Mouse (Mus musculus): Measurements from ENCODE around the gene Muc1.

GRCm38 (mm10) chr3:89199839-89200238 is 29.0 kb upstream of the Muc1 start:
- TF ChIP-seq CTCF (IDR thresholded peaks at IDR 0.05; ENCODE audit: borderline replicate concordance, insufficient read depth, low read length): no peak
- no peak for TF ChIP-seq POLR2A (IDR thresholded peaks at IDR 0.05; ENCODE audit: low read depth, low read length)
